Mouse (Mus musculus): Measurements from ENCODE around the gene Brip1. TPM values are rescaled to one million over a fixed set of nuclear protein-coding genes. Genes with fewer than 3 reads are reported as not detected.
A peak's percentile ranks its signal among the peaks of the same experiment; 100 is the strongest.

Brip1 gene
- polyA plus RNA-seq, 1 experiment from 2014 or later = 1.7 TPM

DNA sequence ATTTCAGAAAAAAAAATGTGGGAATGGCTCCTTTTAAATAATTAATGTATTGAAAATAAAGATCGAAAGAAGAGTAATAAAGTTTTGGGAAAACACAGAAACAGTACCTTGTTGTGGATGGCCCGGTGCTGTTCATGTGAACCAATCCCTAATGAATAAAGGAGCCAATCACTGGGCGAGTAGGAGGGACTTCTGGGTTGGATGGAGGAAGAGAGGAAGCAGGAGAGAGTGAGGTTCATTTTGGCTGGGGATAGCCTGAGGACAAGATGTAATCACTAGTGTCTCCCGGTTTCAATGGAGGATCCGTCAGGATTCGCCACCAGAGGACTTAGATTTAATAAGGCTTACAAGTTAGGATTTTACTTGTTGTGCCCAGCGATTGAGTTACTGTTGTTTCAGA is 145.2 kb downstream of the Brip1 start:
- Histone ChIP-seq H3K9me3 (ENCODE audit: control insufficient read depth, low read length) (no peaks in the 10 kb centered on the region), H3K4me3 (ENCODE audit: low read length) (no peak overlapping the region), H3K36me3 (ENCODE audit: control insufficient read depth, insufficient read depth, low read length) (no peaks in the 10 kb centered on the region), H3K27me3 (replicated peaks; ENCODE audit: control insufficient read depth, insufficient read depth, low read length) (no peaks in the 10 kb centered on the region), H3K9ac (ENCODE audit: low read depth, low read length) (no peak overlapping the region), H3K4me1 (ENCODE audit: control insufficient read depth, insufficient read depth, low read depth, low read length) (no peaks in the 10 kb centered on the region), H3K27ac (ENCODE audit: low read depth, low read length) (no peak overlapping the region), H3K4me2 (ENCODE audit: low read length) (no peak overlapping the region)
- no peak for ATAC-seq
- WGBS = 80% methylated on average over 7 of the region's 7 CpGs

DNA sequence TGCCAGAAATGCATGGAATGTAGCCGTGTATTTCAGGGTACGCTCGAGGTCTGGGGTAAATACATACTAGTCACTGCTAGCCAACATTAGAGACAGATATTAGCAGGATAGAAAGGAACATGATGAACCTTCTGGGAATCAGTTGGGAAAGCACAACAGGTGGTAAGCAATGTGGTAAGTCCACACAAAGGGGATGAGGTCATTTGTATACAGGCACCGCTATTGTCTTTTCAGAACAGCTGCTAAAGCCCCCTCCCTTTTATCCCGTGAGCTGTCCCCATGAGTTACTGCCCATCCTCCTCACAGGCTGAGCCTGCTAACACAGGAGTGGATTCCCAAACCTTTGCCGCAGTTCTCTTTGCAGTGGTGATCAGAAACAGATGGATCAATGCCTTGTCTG is 149.6 kb downstream of the Brip1 start:
- Histone ChIP-seq H3K36me3 (ENCODE audit: control insufficient read depth, insufficient read depth, low read length) (no peaks in the 10 kb centered on the region), H3K9ac (ENCODE audit: low read depth, low read length) (no peak overlapping the region), H3K4me3 (ENCODE audit: low read length) (no peak overlapping the region), H3K9me3 (ENCODE audit: control insufficient read depth, low read length) (no peaks in the 10 kb centered on the region), H3K4me2 (ENCODE audit: low read length) (no peak overlapping the region), H3K27ac (ENCODE audit: low read depth, low read length) (no peak overlapping the region), H3K27me3 (replicated peaks; ENCODE audit: control insufficient read depth, insufficient read depth, low read length) (no peaks in the 10 kb centered on the region), H3K4me1 (ENCODE audit: control insufficient read depth, insufficient read depth, low read depth, low read length) (no peaks in the 10 kb centered on the region)
- WGBS = 12% methylated on average over 6 of the region's 6 CpGs
- ATAC-seq = no peak

DNA sequence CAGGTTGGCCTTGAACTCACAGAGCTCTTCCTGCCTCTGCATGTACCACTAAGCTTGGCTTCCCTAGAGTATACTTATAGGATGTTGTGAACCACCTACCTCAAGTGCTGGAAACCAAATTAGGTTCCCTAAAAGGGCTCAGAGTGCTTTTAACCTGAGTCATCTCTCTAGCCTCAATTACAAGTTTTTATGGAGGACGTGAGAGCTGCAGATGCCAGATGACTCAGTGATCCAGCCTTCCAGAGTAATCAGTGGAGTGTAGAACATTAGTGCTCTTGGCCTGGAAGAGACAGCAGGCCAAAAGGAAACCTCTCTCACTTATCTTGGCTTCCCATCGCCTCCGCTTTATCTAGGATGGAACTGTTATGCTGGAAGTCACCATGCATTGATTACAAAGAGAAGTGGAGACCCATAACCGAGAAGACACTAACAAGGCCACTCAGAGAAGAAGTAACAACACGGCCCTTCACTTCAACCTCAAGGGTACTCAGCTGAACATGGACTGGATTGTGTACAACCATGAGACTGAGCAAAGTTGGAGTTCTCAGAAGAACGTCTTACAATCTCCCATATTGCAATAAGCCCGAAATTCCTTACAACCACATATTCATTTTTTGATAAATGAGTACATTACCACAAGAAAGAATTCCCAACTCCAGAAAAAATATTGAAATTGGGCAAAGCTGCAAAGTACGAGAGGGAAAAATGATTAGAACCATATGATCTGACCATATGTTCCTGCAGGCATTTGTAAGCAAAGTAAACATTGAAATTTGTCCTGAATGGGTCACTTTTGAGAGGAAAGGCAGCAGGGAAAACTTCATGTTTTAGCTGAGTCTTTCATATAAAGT is 150.3 kb downstream of the Brip1 start:
- Histone ChIP-seq H3K27ac (ENCODE audit: low read depth, low read length) (no peak overlapping the region), H3K9me3 (ENCODE audit: control insufficient read depth, low read length) (no peaks in the 10 kb centered on the region), H3K9ac (ENCODE audit: low read depth, low read length) (no peak overlapping the region), H3K36me3 (ENCODE audit: control insufficient read depth, insufficient read depth, low read length) (no peaks in the 10 kb centered on the region), H3K4me3 (ENCODE audit: low read length) (no peak overlapping the region), H3K27me3 (replicated peaks; ENCODE audit: control insufficient read depth, insufficient read depth, low read length) (no peaks in the 10 kb centered on the region), H3K4me2 (ENCODE audit: low read length) (no peak overlapping the region), H3K4me1 (ENCODE audit: control insufficient read depth, insufficient read depth, low read depth, low read length) (no peaks in the 10 kb centered on the region)
- ATAC-seq = no peak
- 85% methylated on average over 8 of the region's 8 CpGs for WGBS

- ATAC-seq = no peak
- 64% methylated on average over 5 of the region's 5 CpGs for WGBS
Observed at GRCm38 (mm10) chr11:86039994-86040393, 161.0 kb downstream of the Brip1 start.

GRCm38 (mm10) chr11:86039355-86039754 is 161.6 kb downstream of the Brip1 start:
- ATAC-seq = no peak
- no peak overlapping the region for H3K4me3 ChIP-seq (ENCODE audit: low read length)
- no peaks in the 10 kb centered on the region for H3K27me3 ChIP-seq (replicated peaks; ENCODE audit: control insufficient read depth, insufficient read depth, low read length)
- H3K4me1 ChIP-seq (ENCODE audit: control insufficient read depth, insufficient read depth, low read depth, low read length) = no peaks in the 10 kb centered on the region
- H3K36me3 ChIP-seq (ENCODE audit: control insufficient read depth, insufficient read depth, low read length) = no peaks in the 10 kb centered on the region
- H3K27ac ChIP-seq (ENCODE audit: low read depth, low read length) = no peak overlapping the region
- peak overlapping the region; percentile 5; the same call in 1 of the 2 replicates for H3K4me2 ChIP-seq (ENCODE audit: low read length)
- no peaks in the 10 kb centered on the region for H3K9me3 ChIP-seq (ENCODE audit: control insufficient read depth, low read length)
- H3K9ac ChIP-seq (ENCODE audit: low read depth, low read length) = peak overlapping the region; percentile 38; the same call in 1 of the 2 replicates
- WGBS = 37% methylated on average over 8 of the region's 8 CpGs

More at GRCm38 (mm10) chr11:86039994-86040393, 161.0 kb downstream of the Brip1 start:
- H3K9me3 ChIP-seq (ENCODE audit: control insufficient read depth, low read length) = no peaks in the 10 kb centered on the region
- no peak overlapping the region for H3K4me2 ChIP-seq (ENCODE audit: low read length)
- H3K27me3 ChIP-seq (replicated peaks; ENCODE audit: control insufficient read depth, insufficient read depth, low read length) = no peaks in the 10 kb centered on the region
- H3K36me3 ChIP-seq (ENCODE audit: control insufficient read depth, insufficient read depth, low read length) = no peaks in the 10 kb centered on the region
- H3K4me3 ChIP-seq (ENCODE audit: low read length) = no peak overlapping the region
- no peak overlapping the region for H3K9ac ChIP-seq (ENCODE audit: low read depth, low read length)
- no peaks in the 10 kb centered on the region for H3K4me1 ChIP-seq (ENCODE audit: control insufficient read depth, insufficient read depth, low read depth, low read length)
- H3K27ac ChIP-seq (ENCODE audit: low read depth, low read length) = no peak overlapping the region

- H3K4me3 ChIP-seq (ENCODE audit: low read length) = no peak overlapping the region
- 68% methylated on average over 13 of the region's 13 CpGs for WGBS
- no peaks in the 10 kb centered on the region for H3K9me3 ChIP-seq (ENCODE audit: control insufficient read depth, low read length)
- H3K4me1 ChIP-seq (ENCODE audit: control insufficient read depth, insufficient read depth, low read depth, low read length) = no peaks in the 10 kb centered on the region
- no peaks in the 10 kb centered on the region for H3K36me3 ChIP-seq (ENCODE audit: control insufficient read depth, insufficient read depth, low read length)
- no peak for ATAC-seq
- no peak overlapping the region for H3K4me2 ChIP-seq (ENCODE audit: low read length)
- H3K27ac ChIP-seq (ENCODE audit: low read depth, low read length) = no peak overlapping the region
- no peak overlapping the region for H3K9ac ChIP-seq (ENCODE audit: low read depth, low read length)
- no peaks in the 10 kb centered on the region for H3K27me3 ChIP-seq (replicated peaks; ENCODE audit: control insufficient read depth, insufficient read depth, low read length)
Observed at GRCm38 (mm10) chr11:86038701-86039100, 162.3 kb downstream of the Brip1 start.

DNA sequence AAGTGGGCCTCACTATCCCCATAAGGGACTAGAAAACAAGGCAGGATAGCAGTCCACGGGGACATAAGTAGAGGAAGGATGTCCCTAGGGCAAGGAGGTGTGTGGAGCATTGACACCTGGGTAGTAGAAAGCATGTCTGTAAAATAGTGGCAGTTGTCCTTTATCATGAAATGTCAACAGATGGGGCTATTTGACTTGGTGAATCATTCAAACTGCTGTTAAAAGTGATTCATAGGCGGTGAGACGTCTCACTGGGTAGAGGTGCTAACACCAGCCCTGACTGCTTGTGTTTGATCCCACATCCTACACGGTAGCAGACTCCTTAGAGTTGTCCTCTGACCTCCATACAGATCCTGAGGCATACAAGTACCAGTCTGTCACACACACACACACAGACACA is 168.1 kb downstream of the Brip1 start:
- 77% methylated on average over 4 of the region's 4 CpGs for WGBS

DNA sequence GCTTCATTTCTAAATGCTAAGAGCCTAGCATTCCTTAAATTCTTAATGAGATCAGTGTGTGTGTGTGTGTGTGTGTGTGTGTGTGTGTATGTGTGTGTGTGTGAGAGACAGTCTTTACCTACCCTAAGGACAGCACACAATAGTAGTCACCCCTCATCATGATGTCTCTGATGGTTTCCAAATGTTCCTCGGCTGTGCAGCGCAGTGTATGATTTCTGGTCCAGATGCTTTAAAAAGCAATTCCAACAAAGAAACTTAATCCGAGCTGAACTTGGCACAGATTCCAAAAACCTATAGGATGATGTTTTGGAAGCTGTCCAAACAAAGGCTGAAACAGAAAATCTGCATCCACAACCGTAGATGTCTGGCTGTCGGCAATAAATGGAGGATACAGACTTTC is 173.0 kb downstream of the Brip1 start:
- 41% methylated on average over 5 of the region's 5 CpGs for WGBS
- no peak for ATAC-seq

More for the DNA sequence above, 168.1 kb downstream of the Brip1 start:
- Histone ChIP-seq H3K9ac (ENCODE audit: low read depth, low read length) (no peak overlapping the region), H3K4me2 (ENCODE audit: low read length) (no peak overlapping the region), H3K27me3 (replicated peaks; ENCODE audit: control insufficient read depth, insufficient read depth, low read length) (no peaks in the 10 kb centered on the region), H3K27ac (ENCODE audit: low read depth, low read length) (no peak overlapping the region), H3K4me1 (ENCODE audit: control insufficient read depth, insufficient read depth, low read depth, low read length) (no peaks in the 10 kb centered on the region), H3K9me3 (ENCODE audit: control insufficient read depth, low read length) (no peaks in the 10 kb centered on the region), H3K4me3 (ENCODE audit: low read length) (no peak overlapping the region), H3K36me3 (ENCODE audit: control insufficient read depth, insufficient read depth, low read length) (no peaks in the 10 kb centered on the region)
- no peak for ATAC-seq

DNA sequence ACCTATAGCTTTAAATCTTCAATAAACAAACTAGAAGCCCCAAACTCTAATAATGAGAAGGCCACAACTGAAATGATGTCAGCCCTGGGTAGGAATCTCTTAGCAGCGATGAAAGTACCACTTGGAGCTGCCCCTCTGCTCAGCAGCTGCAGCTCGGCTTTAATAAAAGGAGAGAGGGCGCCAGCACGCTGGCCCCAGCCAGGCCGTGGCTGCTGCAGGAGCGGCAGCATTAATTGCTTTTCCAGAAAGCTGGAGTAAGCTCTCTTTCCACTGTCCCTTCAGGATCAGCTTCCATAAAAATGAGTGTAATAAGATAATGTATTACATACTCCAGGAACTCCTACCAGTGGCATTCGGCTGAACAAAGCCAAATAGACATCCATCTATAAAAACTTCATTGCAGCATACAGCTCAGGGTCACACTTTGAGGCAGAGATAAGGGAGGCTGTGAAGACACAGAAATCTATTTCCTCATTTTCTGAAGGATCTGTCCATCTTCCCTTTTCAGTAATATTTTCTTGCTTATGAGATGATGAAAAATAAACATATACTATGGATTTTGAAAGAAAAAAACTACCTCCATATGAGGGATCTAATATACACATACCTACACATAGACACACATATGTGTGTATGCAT is 174.3 kb downstream of the Brip1 start:
- Histone ChIP-seq H3K27ac (ENCODE audit: low read depth, low read length) (no peak overlapping the region), H3K27me3 (replicated peaks; ENCODE audit: control insufficient read depth, insufficient read depth, low read length) (no peaks in the 10 kb centered on the region; the same call in 1 of the 2 replicates), H3K9ac (ENCODE audit: low read depth, low read length) (no peak overlapping the region), H3K4me2 (ENCODE audit: low read length) (no peak overlapping the region), H3K4me3 (ENCODE audit: low read length) (no peak overlapping the region), H3K4me1 (ENCODE audit: control insufficient read depth, insufficient read depth, low read depth, low read length) (no peaks in the 10 kb centered on the region), H3K9me3 (ENCODE audit: control insufficient read depth, low read length) (no peaks in the 10 kb centered on the region), H3K36me3 (ENCODE audit: control insufficient read depth, insufficient read depth, low read length) (no peaks in the 10 kb centered on the region)
- 15% methylated on average over 7 of the region's 7 CpGs for WGBS
- no peak for ATAC-seq

More for the DNA sequence above, 173.0 kb downstream of the Brip1 start:
- Histone ChIP-seq H3K4me2 (ENCODE audit: low read length) (no peak overlapping the region), H3K4me3 (ENCODE audit: low read length) (no peak overlapping the region), H3K9me3 (ENCODE audit: control insufficient read depth, low read length) (no peaks in the 10 kb centered on the region), H3K9ac (ENCODE audit: low read depth, low read length) (no peak overlapping the region), H3K36me3 (ENCODE audit: control insufficient read depth, insufficient read depth, low read length) (no peaks in the 10 kb centered on the region), H3K27me3 (replicated peaks; ENCODE audit: control insufficient read depth, insufficient read depth, low read length) (no peaks in the 10 kb centered on the region; the same call in 1 of the 2 replicates), H3K4me1 (ENCODE audit: control insufficient read depth, insufficient read depth, low read depth, low read length) (no peaks in the 10 kb centered on the region), H3K27ac (ENCODE audit: low read depth, low read length) (no peak overlapping the region)

Measured in hindbrain, embryonic 16.5 days (tissue).